Mouse (Mus musculus): Measurements from ENCODE around the gene Hes2. TPM values are rescaled to one million over a fixed set of nuclear protein-coding genes. Genes with fewer than 3 reads are reported as not detected.

Gene Hes2
- polyA plus RNA-seq, 1 experiment from 2014 or later: not detected

GRCm38 (mm10) chr4:152151966-152152544, 6.6 kb upstream of the Hes2 start, which contains the start of gene Espn:
TSS of gene Espn (minus strand) at chr4:152152371.
- Histone ChIP-seq H3K27me3 (ENCODE audit: control insufficient read depth, insufficient read depth, low read length) (peaks cover 35% of the 10 kb centered on the region), H3K4me2 (ENCODE audit: low read depth, low read length) (peak within 1 kb of the TSS; percentile 38), H3K4me1 (ENCODE audit: control insufficient read depth, insufficient read depth, low read length) (peaks cover 9% of the 10 kb centered on the region; the same call in 1 of the 2 replicates), H3K4me3 (ENCODE audit: low read depth, low read length) (peak within 1 kb of the TSS; percentile 25), H3K9me3 (ENCODE audit: control insufficient read depth, low read length) (no peaks in the 10 kb centered on the region), H3K27ac (ENCODE audit: low read depth, low read length) (no peak within 1 kb of the TSS), H3K36me3 (ENCODE audit: control insufficient read depth, insufficient read depth, low read length) (no peaks in the 10 kb centered on the region), H3K9ac (replicated peaks; ENCODE audit: low read depth, low read length) (no peak within 1 kb of the TSS; the same call in 1 of the 2 replicates)
- under 1% methylated on average over 53 of the region's 57 CpGs for WGBS
- peak; percentile 72 for ATAC-seq (ENCODE audit: low read depth)

GRCm38 (mm10) chr4:152153771-152154177, 4.9 kb upstream of the Hes2 start:
- Histone ChIP-seq H3K4me2 (ENCODE audit: low read depth, low read length) (peak overlapping the region; percentile 11; the same call in 1 of the 2 replicates), H3K36me3 (ENCODE audit: control insufficient read depth, insufficient read depth, low read length) (no peaks in the 10 kb centered on the region), H3K9me3 (ENCODE audit: control insufficient read depth, low read length) (no peaks in the 10 kb centered on the region), H3K27me3 (ENCODE audit: control insufficient read depth, insufficient read depth, low read length) (peaks cover 52% of the 10 kb centered on the region), H3K9ac (replicated peaks; ENCODE audit: low read depth, low read length) (no peak overlapping the region), H3K27ac (ENCODE audit: low read depth, low read length) (no peak overlapping the region), H3K4me3 (ENCODE audit: low read depth, low read length) (peak overlapping the region; percentile 11; the same call in 1 of the 2 replicates), H3K4me1 (ENCODE audit: control insufficient read depth, insufficient read depth, low read length) (peaks cover 12% of the 10 kb centered on the region; the same call in 1 of the 2 replicates)
- 2% methylated on average over 23 of the region's 23 CpGs for WGBS
- no peak for ATAC-seq (ENCODE audit: low read depth)

- 61% methylated on average over 4 of the region's 4 CpGs for WGBS
- H3K4me3 ChIP-seq (ENCODE audit: low read depth, low read length): no peak overlapping the region
- no peak overlapping the region for H3K27ac ChIP-seq (ENCODE audit: low read depth, low read length)
- no peak overlapping the region for H3K4me2 ChIP-seq (ENCODE audit: low read depth, low read length)
- no peaks in the 10 kb centered on the region for H3K36me3 ChIP-seq (ENCODE audit: control insufficient read depth, insufficient read depth, low read length)
- H3K27me3 ChIP-seq (ENCODE audit: control insufficient read depth, insufficient read depth, low read length): peaks cover 62% of the 10 kb centered on the region
- H3K4me1 ChIP-seq (ENCODE audit: control insufficient read depth, insufficient read depth, low read length): peaks cover 17% of the 10 kb centered on the region; the same call in 1 of the 2 replicates
- ATAC-seq (ENCODE audit: low read depth): no peak
- no peak overlapping the region for H3K9ac ChIP-seq (replicated peaks; ENCODE audit: low read depth, low read length)
- no peaks in the 10 kb centered on the region for H3K9me3 ChIP-seq (ENCODE audit: control insufficient read depth, low read length)
These were observed 3.6 kb upstream of the Hes2 start for GRCm38 (mm10) chr4:152155019-152155418.

DNA sequence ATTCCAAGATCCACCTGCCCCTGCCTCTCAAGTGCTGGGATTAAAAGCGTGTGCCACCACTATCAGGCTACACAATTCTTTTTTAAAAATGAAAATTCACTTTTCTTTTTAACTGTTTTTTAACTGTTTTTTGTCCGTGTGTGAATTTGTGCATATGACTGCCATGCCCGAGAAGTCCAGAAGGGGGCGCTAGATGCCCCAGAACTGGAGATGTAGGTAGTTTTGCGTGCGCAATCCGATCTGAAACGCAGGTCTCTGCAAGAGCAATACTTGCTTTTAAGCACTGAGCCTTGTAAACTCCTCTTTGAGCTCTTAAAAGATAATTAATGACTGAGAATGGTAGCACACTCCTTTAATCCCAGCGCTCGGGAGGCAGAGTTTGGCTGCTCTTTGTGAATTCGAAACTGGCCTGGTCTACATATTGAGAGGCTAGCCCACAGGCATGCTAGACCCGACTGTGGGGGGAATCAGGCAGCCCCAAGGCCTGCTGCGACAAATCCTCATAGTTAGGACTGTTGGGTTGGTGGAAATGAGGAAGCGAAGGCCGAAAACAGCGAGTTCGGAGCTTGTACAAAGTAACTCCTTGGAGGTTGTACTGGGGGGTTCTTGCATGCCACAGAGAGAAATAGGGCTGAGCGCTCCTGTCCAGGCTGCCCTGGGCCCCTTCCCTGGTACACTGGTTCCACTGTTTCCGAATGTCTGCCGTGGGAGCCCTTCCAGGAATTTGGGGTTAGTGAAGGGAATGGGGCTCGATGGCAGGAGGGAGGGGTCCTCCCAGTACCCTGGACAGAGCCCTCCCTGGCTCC, 685 bp upstream of the Hes2 start:
- H3K4me1 ChIP-seq (ENCODE audit: control insufficient read depth, insufficient read depth, low read length): peaks cover 14% of the 10 kb centered on the region; the same call in 1 of the 2 replicates
- peaks cover 54% of the 10 kb centered on the region for H3K27me3 ChIP-seq (ENCODE audit: control insufficient read depth, insufficient read depth, low read length)
- H3K4me2 ChIP-seq (ENCODE audit: low read depth, low read length): peak overlapping the region; percentile 17; the same call in 1 of the 2 replicates
- no peak overlapping the region for H3K27ac ChIP-seq (ENCODE audit: low read depth, low read length)
- H3K4me3 ChIP-seq (ENCODE audit: low read depth, low read length): no peak overlapping the region
- H3K9ac ChIP-seq (replicated peaks; ENCODE audit: low read depth, low read length): no peak overlapping the region
- no peak for ATAC-seq (ENCODE audit: low read depth)
- no peaks in the 10 kb centered on the region for H3K36me3 ChIP-seq (ENCODE audit: control insufficient read depth, insufficient read depth, low read length)
- no peaks in the 10 kb centered on the region for H3K9me3 ChIP-seq (ENCODE audit: control insufficient read depth, low read length)
- 15% methylated on average over 21 of the region's 21 CpGs for WGBS

DNA sequence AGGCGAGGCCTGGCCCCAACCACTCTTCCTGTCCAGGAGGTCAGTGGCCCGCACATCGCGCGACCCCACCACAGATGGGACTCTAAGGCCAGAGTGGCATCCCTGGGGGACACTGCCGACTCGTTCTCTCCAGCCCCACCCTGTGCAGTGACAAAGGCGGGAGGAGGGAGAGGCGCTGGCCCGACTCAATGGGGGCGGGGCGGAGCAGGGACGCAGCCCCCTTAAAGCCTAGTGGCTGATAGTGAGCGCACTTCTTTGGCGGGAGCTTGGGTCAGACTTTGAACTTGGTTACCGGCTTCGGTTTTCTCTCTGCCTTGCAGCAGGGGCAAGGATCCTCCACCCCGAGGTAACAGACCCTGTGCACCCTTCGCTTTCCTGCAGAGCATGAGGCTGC, 615 bp downstream of the Hes2 start:
- no peaks in the 10 kb centered on the region for H3K36me3 ChIP-seq (ENCODE audit: control insufficient read depth, insufficient read depth, low read length)
- WGBS: 3% methylated on average over 19 of the region's 19 CpGs
- H3K4me2 ChIP-seq (ENCODE audit: low read depth, low read length): peak overlapping the region; percentile 4; the same call in 1 of the 2 replicates
- no peak overlapping the region for H3K4me3 ChIP-seq (ENCODE audit: low read depth, low read length)
- H3K9me3 ChIP-seq (ENCODE audit: control insufficient read depth, low read length): no peaks in the 10 kb centered on the region
- peaks cover 8% of the 10 kb centered on the region; the same call in 1 of the 2 replicates for H3K4me1 ChIP-seq (ENCODE audit: control insufficient read depth, insufficient read depth, low read length)
- H3K9ac ChIP-seq (replicated peaks; ENCODE audit: low read depth, low read length): no peak overlapping the region
- no peak for ATAC-seq (ENCODE audit: low read depth)
- peaks cover 45% of the 10 kb centered on the region for H3K27me3 ChIP-seq (ENCODE audit: control insufficient read depth, insufficient read depth, low read length)
- H3K27ac ChIP-seq (ENCODE audit: low read depth, low read length): no peak overlapping the region

DNA sequence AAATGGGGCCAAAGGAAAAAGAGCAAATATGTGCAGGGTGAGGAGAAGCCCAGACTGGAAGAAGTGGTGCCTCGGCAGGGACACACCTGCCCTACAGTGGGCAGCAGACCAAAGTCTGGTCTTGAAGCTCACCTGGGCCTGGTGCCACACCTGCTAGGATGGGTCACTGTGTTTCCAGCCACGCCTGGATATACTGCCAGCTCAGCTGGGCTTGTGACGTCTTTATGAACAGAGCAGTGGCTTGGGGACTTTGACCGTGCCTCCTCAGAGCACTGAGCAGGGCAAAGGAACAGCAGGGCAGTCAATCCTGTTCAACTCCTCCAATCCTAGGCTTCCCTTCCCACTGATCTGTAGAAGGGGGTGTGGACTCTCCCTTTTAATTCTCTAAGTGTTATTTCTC, 2.1 kb downstream of the Hes2 start:
- H3K4me3 ChIP-seq (ENCODE audit: low read depth, low read length): no peak overlapping the region
- H3K9ac ChIP-seq (replicated peaks; ENCODE audit: low read depth, low read length): no peak overlapping the region
- H3K27me3 ChIP-seq (ENCODE audit: control insufficient read depth, insufficient read depth, low read length): peaks cover 45% of the 10 kb centered on the region
- H3K27ac ChIP-seq (ENCODE audit: low read depth, low read length): no peak overlapping the region
- peaks cover 8% of the 10 kb centered on the region; the same call in 1 of the 2 replicates for H3K4me1 ChIP-seq (ENCODE audit: control insufficient read depth, insufficient read depth, low read length)
- 43% methylated on average over 4 of the region's 4 CpGs for WGBS
- no peaks in the 10 kb centered on the region for H3K9me3 ChIP-seq (ENCODE audit: control insufficient read depth, low read length)
- H3K36me3 ChIP-seq (ENCODE audit: control insufficient read depth, insufficient read depth, low read length): no peaks in the 10 kb centered on the region
- H3K4me2 ChIP-seq (ENCODE audit: low read depth, low read length): no peak overlapping the region
- no peak for ATAC-seq (ENCODE audit: low read depth)

GRCm38 (mm10) chr4:152161601-152162000, 2.9 kb downstream of the Hes2 start:
- no peak overlapping the region for H3K4me2 ChIP-seq (ENCODE audit: low read depth, low read length)
- H3K4me1 ChIP-seq (ENCODE audit: control insufficient read depth, insufficient read depth, low read length): peaks cover 8% of the 10 kb centered on the region; the same call in 1 of the 2 replicates
- H3K9me3 ChIP-seq (ENCODE audit: control insufficient read depth, low read length): no peaks in the 10 kb centered on the region
- no peak overlapping the region for H3K4me3 ChIP-seq (ENCODE audit: low read depth, low read length)
- no peak overlapping the region for H3K27ac ChIP-seq (ENCODE audit: low read depth, low read length)
- no peak for ATAC-seq (ENCODE audit: low read depth)
- 64% methylated on average over 6 of the region's 6 CpGs for WGBS
- no peak overlapping the region for H3K9ac ChIP-seq (replicated peaks; ENCODE audit: low read depth, low read length)
- H3K36me3 ChIP-seq (ENCODE audit: control insufficient read depth, insufficient read depth, low read length): no peaks in the 10 kb centered on the region
- peaks cover 45% of the 10 kb centered on the region for H3K27me3 ChIP-seq (ENCODE audit: control insufficient read depth, insufficient read depth, low read length)

DNA sequence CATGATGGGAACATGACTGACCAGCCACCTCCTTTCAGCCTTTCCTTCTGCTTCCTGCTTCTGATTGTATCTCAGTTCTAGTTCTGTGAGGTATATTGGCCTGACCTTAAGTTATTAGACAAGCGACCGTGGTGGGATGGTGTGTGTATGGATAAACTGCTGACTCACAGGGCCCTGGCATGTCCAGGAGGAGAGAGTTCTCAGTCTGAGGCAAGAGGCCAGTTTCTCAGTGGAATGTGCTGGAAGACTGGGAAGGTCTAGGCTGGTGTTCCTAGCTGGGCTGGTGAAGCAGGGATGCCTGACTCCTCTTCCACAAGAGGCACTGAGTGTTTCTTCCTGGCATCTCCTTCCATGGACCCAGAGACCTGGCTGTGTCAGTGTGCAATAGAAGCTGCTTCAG, 4.1 kb downstream of the Hes2 start:
- 90% methylated on average over 2 of the region's 2 CpGs for WGBS
- H3K27ac ChIP-seq (ENCODE audit: low read depth, low read length): no peak overlapping the region

More for the DNA sequence above, 4.1 kb downstream of the Hes2 start:
- Histone ChIP-seq H3K4me2 (ENCODE audit: low read depth, low read length) (no peak overlapping the region), H3K4me1 (ENCODE audit: control insufficient read depth, insufficient read depth, low read length) (peaks cover 8% of the 10 kb centered on the region; the same call in 1 of the 2 replicates), H3K9ac (replicated peaks; ENCODE audit: low read depth, low read length) (no peak overlapping the region), H3K4me3 (ENCODE audit: low read depth, low read length) (no peak overlapping the region), H3K9me3 (ENCODE audit: control insufficient read depth, low read length) (no peaks in the 10 kb centered on the region), H3K27me3 (ENCODE audit: control insufficient read depth, insufficient read depth, low read length) (peaks cover 38% of the 10 kb centered on the region), H3K36me3 (ENCODE audit: control insufficient read depth, insufficient read depth, low read length) (no peaks in the 10 kb centered on the region)
- no peak for ATAC-seq (ENCODE audit: low read depth)

All from neural tube, embryonic 14.5 days (tissue).